Mouse (Mus musculus) MEL (cell line): Measurements from ENCODE around the gene Abhd8. TPM values are rescaled to one million over a fixed set of nuclear protein-coding genes. Genes with fewer than 3 reads are reported as not detected.

Experiments used
- DNase-seq: peaks from one replicate; pipeline ENCODE4 v3.0.0; 2011; ENCODE audit warnings: low read depth, low spot score
- H3K27ac ChIP-seq: 2 replicates; pipeline ENCODE4 v1.5.1; 2012; ENCODE audit warnings: low read depth, mild to moderate bottlenecking, control low read depth, low read length, moderate library complexity; ENCODE audit not compliant: control insufficient read depth
- H3K27me3 ChIP-seq, 2 experiments: fragments of 150-350 bp in 1 of 2; sonication (generic) in 1 of 2; 2 replicates each; pipeline ENCODE4 v1.6.1; 2012; ENCODE audit warnings: low read length in 2 of 2, mild to moderate bottlenecking in 2 of 2, improper control_type of control experiment in 1 of 2, moderate library complexity in 1 of 2; ENCODE audit not compliant: insufficient read depth in 2 of 2, control insufficient read depth in 1 of 2
- H3K36me3 ChIP-seq, 2 experiments: 2 replicates each; pipeline ENCODE4 v1.6.1; 2012 to 2014; ENCODE audit warnings: low read length in 2 of 2, improper control_type of control experiment in 1 of 2, inconsistent platforms in 1 of 2, mild to moderate bottlenecking in 1 of 2; ENCODE audit not compliant: insufficient read depth in 2 of 2, control insufficient read depth in 1 of 2
- H3K4me1 ChIP-seq, 2 experiments: fragments of 150-350 bp in 1 of 2; sonication (generic) in 1 of 2; 2 replicates each; pipeline ENCODE4 v1.6.1; 2012; ENCODE audit warnings: low read length in 2 of 2, improper control_type of control experiment in 1 of 2, mild to moderate bottlenecking in 1 of 2; ENCODE audit not compliant: insufficient read depth in 2 of 2, control insufficient read depth in 1 of 2
- H3K4me3 ChIP-seq, 2 experiments: fragments of 150-350 bp in 1 of 2; sonication (generic) in 1 of 2; 2 replicates each; pipeline ENCODE4 v1.5.1; 2012; ENCODE audit warnings: low read depth in 2 of 2, low read length in 2 of 2, mild to moderate bottlenecking in 2 of 2, moderate library complexity in 2 of 2, control low read depth in 1 of 2, improper control_type of control experiment in 1 of 2; ENCODE audit not compliant: control insufficient read depth in 1 of 2, insufficient read depth in 1 of 2
- H3K79me2 ChIP-seq: 2 replicates; pipeline ENCODE4 v1.6.1; 2012; ENCODE audit warnings: mild to moderate bottlenecking, low read length, moderate library complexity; ENCODE audit not compliant: control insufficient read depth, poor library complexity, insufficient read depth
- H3K9ac ChIP-seq: 2 replicates; pipeline ENCODE4 v1.6.1; 2012; ENCODE audit warnings: low read depth, mild to moderate bottlenecking, control low read depth, low read length, moderate library complexity; ENCODE audit not compliant: control insufficient read depth, poor library complexity, severe bottlenecking
- H3K9me3 ChIP-seq: fragments of 150-350 bp; sonication (generic); replicated peaks from 2 replicates; pipeline ENCODE4 v1.6.1; 2012; ENCODE audit warnings: mild to moderate bottlenecking, low read length, improper control_type of control experiment, moderate library complexity; ENCODE audit not compliant: insufficient read depth
- BHLHE40 ChIP-seq: IDR thresholded peaks from 2 replicates; pipeline ENCODE4 v1.6.1; 2012; ENCODE audit warnings: low read depth, mild to moderate bottlenecking, inconsistent platforms, low read length, improper control_type of control experiment, borderline replicate concordance
- CTCF ChIP-seq, 3 experiments: IDR thresholded peaks in 2 of 3; conservative IDR thresholded peaks in 1 of 3; 2 replicates each; pipeline ENCODE4 v1.5.1; 2011 to 2012; ENCODE audit warnings: low read length in 3 of 3, low read depth in 2 of 3, mild to moderate bottlenecking in 2 of 3, improper control_type of control experiment in 1 of 3, inconsistent platforms in 1 of 3, mixed read lengths in 1 of 3, moderate library complexity in 1 of 3; ENCODE audit not compliant: control insufficient read depth in 1 of 3, insufficient read depth in 1 of 3, poor library complexity in 1 of 3, severe bottlenecking in 1 of 3
- E2F4 ChIP-seq: IDR thresholded peaks from 2 replicates; pipeline ENCODE4 v1.6.1; 2011; ENCODE audit warnings: low read depth, low read length, improper control_type of control experiment, borderline replicate concordance
- ELF1 ChIP-seq: IDR thresholded peaks from 2 replicates; pipeline ENCODE4 v1.6.1; 2014; ENCODE audit warnings: low read depth, mild to moderate bottlenecking, inconsistent platforms, low read length, improper control_type of control experiment, moderate library complexity
- ETS1 ChIP-seq: IDR thresholded peaks from 2 replicates; pipeline ENCODE4 v1.6.1; 2012; ENCODE audit warnings: low read depth, mild to moderate bottlenecking, inconsistent platforms, low read length, improper control_type of control experiment, moderate library complexity
- GABPA ChIP-seq: IDR thresholded peaks from 2 replicates; pipeline ENCODE4 v1.6.1; 2012; ENCODE audit warnings: low read depth, mild to moderate bottlenecking, inconsistent platforms, low read length, improper control_type of control experiment, moderate library complexity
- GATA1 ChIP-seq: IDR thresholded peaks from 2 replicates; pipeline ENCODE4 v1.6.1; 2011; ENCODE audit warnings: low read depth, low read length, improper control_type of control experiment
- HCFC1 ChIP-seq: IDR thresholded peaks from 2 replicates; pipeline ENCODE4 v1.6.1; 2012; ENCODE audit warnings: low read depth, mild to moderate bottlenecking, inconsistent platforms, low read length, improper control_type of control experiment, moderate library complexity
- JUND ChIP-seq: IDR thresholded peaks from 2 replicates; pipeline ENCODE4 v1.6.1; 2011; ENCODE audit warnings: low read depth, mild to moderate bottlenecking, improper control_type of control experiment, low read length
- KAT2A ChIP-seq: conservative IDR thresholded peaks from 2 replicates; pipeline ENCODE4 v1.6.1; 2012; ENCODE audit warnings: low read depth, low read length, improper control_type of control experiment, inconsistent platforms
- MAX ChIP-seq: IDR thresholded peaks from 2 replicates; pipeline ENCODE4 v1.6.1; 2011; ENCODE audit warnings: low read length, improper control_type of control experiment
- MAZ ChIP-seq: IDR thresholded peaks from 2 replicates; pipeline ENCODE4 v1.6.1; 2012; ENCODE audit warnings: low read depth, mild to moderate bottlenecking, inconsistent platforms, low read length, improper control_type of control experiment
- MEF2A ChIP-seq: IDR thresholded peaks from 2 replicates; pipeline ENCODE4 v1.6.1; 2014; ENCODE audit warnings: low read depth, mild to moderate bottlenecking, inconsistent platforms, low read length, improper control_type of control experiment; ENCODE audit not compliant: poor library complexity, insufficient replicate concordance, severe bottlenecking; ENCODE audit errors: extremely low read depth
- MYB ChIP-seq: IDR thresholded peaks from 2 replicates; pipeline ENCODE4 v1.6.1; 2011; ENCODE audit warnings: mild to moderate bottlenecking, low read depth, low read length, improper control_type of control experiment
- NRF1 ChIP-seq: IDR thresholded peaks from 2 replicates; pipeline ENCODE4 v1.6.1; 2014; ENCODE audit warnings: low read depth, mild to moderate bottlenecking, inconsistent platforms, low read length, improper control_type of control experiment, moderate library complexity; ENCODE audit not compliant: poor library complexity, insufficient read depth, severe bottlenecking
- POLR2A ChIP-seq, 2 experiments: IDR thresholded peaks; 2 replicates each; pipeline ENCODE4 v1.6.1; 2011 to 2012; ENCODE audit warnings: low read length in 2 of 2, mild to moderate bottlenecking in 2 of 2, control low read depth in 1 of 2, improper control_type of control experiment in 1 of 2, low read depth in 1 of 2, moderate library complexity in 1 of 2; ENCODE audit not compliant: control insufficient read depth in 1 of 2, insufficient read depth in 1 of 2, poor library complexity in 1 of 2
- POLR2AphosphoS2 ChIP-seq: IDR thresholded peaks from 2 replicates; pipeline ENCODE4 v1.6.1; 2011; ENCODE audit warnings: low read length, improper control_type of control experiment
- RCOR1 ChIP-seq: IDR thresholded peaks from 2 replicates; pipeline ENCODE4 v1.6.1; 2012; ENCODE audit warnings: low read depth, mild to moderate bottlenecking, inconsistent platforms, low read length, improper control_type of control experiment
- SMC3 ChIP-seq: IDR thresholded peaks from 2 replicates; pipeline ENCODE4 v1.6.1; 2011; ENCODE audit warnings: low read depth, low read length, improper control_type of control experiment
- TAL1 ChIP-seq: IDR thresholded peaks from 2 replicates; pipeline ENCODE4 v1.6.1; 2012; ENCODE audit warnings: mild to moderate bottlenecking, inconsistent platforms, low read length, moderate library complexity, mixed read lengths
- TCF12 ChIP-seq: IDR thresholded peaks from 2 replicates; pipeline ENCODE4 v1.6.1; 2014; ENCODE audit warnings: low read depth, mild to moderate bottlenecking, inconsistent platforms, low read length, improper control_type of control experiment, moderate library complexity
- UBTF ChIP-seq: IDR thresholded peaks from 2 replicates; pipeline ENCODE4 v1.6.1; 2012; ENCODE audit warnings: low read depth, mild to moderate bottlenecking, inconsistent platforms, low read length, improper control_type of control experiment, moderate library complexity, borderline replicate concordance; ENCODE audit not compliant: insufficient read depth
- USF2 ChIP-seq, 2 experiments: IDR thresholded peaks; 2 replicates each; pipeline ENCODE4 v1.6.1; 2011 to 2012; ENCODE audit warnings: improper control_type of control experiment in 2 of 2, low read length in 2 of 2, borderline replicate concordance in 1 of 2, inconsistent platforms in 1 of 2, low read depth in 1 of 2, mild to moderate bottlenecking in 1 of 2; ENCODE audit not compliant: insufficient read depth in 1 of 2
- ZKSCAN1 ChIP-seq: IDR thresholded peaks from 2 replicates; pipeline ENCODE4 v1.6.1; 2012; ENCODE audit warnings: low read depth, mild to moderate bottlenecking, inconsistent platforms, low read length, improper control_type of control experiment, moderate library complexity
- ZMIZ1 ChIP-seq: IDR thresholded peaks from 2 replicates; pipeline ENCODE4 v1.6.1; 2012; ENCODE audit warnings: low read depth, mild to moderate bottlenecking, inconsistent platforms, low read length, improper control_type of control experiment, moderate library complexity
- ZNF384 ChIP-seq: IDR thresholded peaks from 2 replicates; pipeline ENCODE4 v1.6.1; 2012; ENCODE audit warnings: low read depth, mild to moderate bottlenecking, inconsistent platforms, low read length, improper control_type of control experiment
- polyA plus RNA-seq, 2 experiments: library from polyadenylated mRNA; stranded (reverse) in 1 of 2; unstranded in 1 of 2; fragments of >175 nt in 1 of 2; fragments of >200 nt in 1 of 2; gene quantifications; 2 replicates each; pipeline versions ENCODE4 v1.2.1 to v1.2.4; 2012; ENCODE audit warnings: low replicate concordance in 2 of 2, low read depth in 1 of 2; ENCODE audit not compliant: insufficient read length in 2 of 2, insufficient read depth in 1 of 2, missing spikeins in 1 of 2
- total RNA-seq: library from RNA; depleted of rRNA; stranded (reverse); fragments of 300-350 nt; gene quantifications from 2 replicates; pipeline ENCODE4 v1.2.3, GENCODE M21; 2012

The Abhd8 gene
- total and polyA plus RNA-seq, 3 experiments = 28.5 to 39.2 TPM; not detected in 1

DNA sequence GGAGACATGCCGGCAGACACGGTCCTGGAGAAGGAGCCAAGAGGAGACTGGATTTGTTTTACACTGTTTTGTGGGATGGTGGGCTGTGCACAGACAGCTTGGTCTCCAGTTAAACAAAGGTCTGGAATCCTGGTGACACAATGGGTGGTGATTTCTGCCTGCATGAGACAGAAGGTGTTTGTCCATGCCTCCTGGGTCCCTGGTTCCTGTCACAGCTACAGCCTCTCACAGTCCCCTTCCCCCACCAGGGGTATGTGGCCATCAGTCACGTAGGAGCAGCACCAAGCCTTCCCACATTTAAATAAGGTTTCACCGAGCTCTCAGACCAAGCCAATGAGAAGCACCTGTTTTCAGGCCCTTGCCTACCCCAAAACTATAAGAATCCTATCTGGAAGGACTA is 12.1 kb downstream of the Abhd8 start:
- H3K9me3 ChIP-seq = no peaks in the 10 kb centered on the region
- no peak overlapping the region for H3K27ac ChIP-seq
- no peak overlapping the region for H3K4me3 ChIP-seq
- H3K27me3 ChIP-seq = peaks cover 0 to 1% of the 10 kb centered on the region in 2 experiments; a peak in 2 of 4 replicates
- H3K9ac ChIP-seq = no peak overlapping the region
- no peaks in the 10 kb centered on the region for H3K4me1 ChIP-seq
- no peaks in the 10 kb centered on the region for H3K36me3 ChIP-seq
- TF ChIP-seq TAL1 (no peak), ETS1 (no peak), ZNF384 (no peak), NRF1 (no peak), TCF12 (no peak), JUND (no peak), USF2 (IDR thresholded peaks at IDR 0.05; ENCODE audit: borderline replicate concordance in 1 of 2, insufficient read depth in 1 of 2, low read depth in 1 of 2, low read length in 2 of 2) (no peak)
- TF ChIP-seq, all 39 proteins: peak for 0
- no peaks in the 10 kb centered on the region for H3K79me2 ChIP-seq
- DNase-seq = no peak

DNA sequence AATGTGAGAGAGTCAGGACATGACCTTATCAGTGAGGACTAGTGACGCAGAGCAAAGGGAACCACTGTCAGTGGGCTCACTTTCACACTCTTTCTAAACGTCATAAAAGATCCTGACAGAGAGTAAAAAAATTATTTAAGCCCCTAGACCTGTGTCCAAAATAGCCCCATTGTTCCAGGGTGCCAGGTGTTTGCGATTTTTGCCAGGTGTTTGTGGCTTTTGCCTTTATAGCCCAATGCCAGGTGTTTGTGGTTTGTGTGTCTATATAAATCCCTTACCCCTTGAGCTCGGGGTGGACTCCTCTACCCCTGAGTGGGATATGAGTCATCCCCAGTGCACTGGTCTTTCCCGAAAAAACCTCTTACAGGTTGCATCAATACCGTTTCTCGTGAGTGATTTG is 18.4 kb downstream of the Abhd8 start:
- H3K36me3 ChIP-seq = no peaks in the 10 kb centered on the region

DNA sequence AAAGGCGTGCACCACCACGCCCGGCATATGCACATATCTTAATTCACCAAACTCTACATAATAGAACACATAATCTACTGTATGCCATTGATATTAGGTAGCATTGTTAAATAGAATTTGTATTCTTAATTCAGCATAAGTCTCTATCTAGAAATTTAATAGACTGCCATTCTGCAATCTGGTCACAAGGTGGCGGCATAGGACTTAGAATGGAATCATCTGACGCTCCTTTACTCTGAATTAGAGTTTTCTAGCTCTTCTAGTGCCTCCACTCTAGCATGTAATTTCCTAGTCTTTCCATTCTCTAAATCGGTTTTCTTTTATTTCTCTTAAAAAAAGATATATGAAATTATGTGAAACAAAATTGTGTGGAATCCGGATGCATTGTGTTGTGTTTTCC is 22.1 kb downstream of the Abhd8 start:
- Histone ChIP-seq H3K79me2 (no peaks in the 10 kb centered on the region), H3K9me3 (no peaks in the 10 kb centered on the region), H3K36me3 (no peaks in the 10 kb centered on the region), H3K27ac (no peak overlapping the region), H3K4me3 (no peak overlapping the region), H3K4me1 (no peaks in the 10 kb centered on the region), H3K9ac (no peak overlapping the region), H3K27me3 (peaks cover 3 to 9% of the 10 kb centered on the region in 2 experiments; a peak in 3 of 4 replicates)
- DNase-seq = peak; percentile 81
- TF ChIP-seq MEF2A (no peak), BHLHE40 (no peak), UBTF (no peak), RCOR1 (no peak), USF2 (IDR thresholded peaks at IDR 0.05; ENCODE audit: borderline replicate concordance in 1 of 2, insufficient read depth in 1 of 2, low read depth in 1 of 2, low read length in 2 of 2) (no peak), GATA1 (no peak), MYB (no peak), CTCF (IDR thresholded peaks at IDR 0.05 in 2 of 3, conservative IDR thresholded peaks at IDR 0.05 in 1 of 3; ENCODE audit: control insufficient read depth in 1 of 3, insufficient read depth in 1 of 3, low read depth in 2 of 3, low read length in 3 of 3, poor library complexity in 1 of 3, severe bottlenecking in 1 of 3) (peak; percentile 38 to 96 (median 45); a peak in 5 of 6 replicates), ZMIZ1 (no peak), ZKSCAN1 (no peak), JUND (no peak), MAZ (no peak), HCFC1 (no peak), GABPA (no peak), KAT2A (no peak), TCF12 (no peak)

More for the DNA sequence above, 18.4 kb downstream of the Abhd8 start:
- TF ChIP-seq POLR2AphosphoS2 (no peak), TCF12 (no peak), USF2 (IDR thresholded peaks at IDR 0.05; ENCODE audit: borderline replicate concordance in 1 of 2, insufficient read depth in 1 of 2, low read depth in 1 of 2, low read length in 2 of 2) (no peak), KAT2A (no peak), MAX (no peak), ELF1 (no peak), POLR2A (IDR thresholded peaks at IDR 0.05; ENCODE audit: control insufficient read depth in 1 of 2, insufficient read depth in 1 of 2, low read depth in 1 of 2, low read length in 2 of 2, poor library complexity in 1 of 2) (no peak), BHLHE40 (no peak), UBTF (no peak), E2F4 (no peak), SMC3 (no peak), HCFC1 (no peak)
- H3K9me3 ChIP-seq = no peaks in the 10 kb centered on the region
- no peaks in the 10 kb centered on the region for H3K4me1 ChIP-seq
- H3K27ac ChIP-seq = no peak overlapping the region
- H3K79me2 ChIP-seq = no peaks in the 10 kb centered on the region
- peaks cover 0 to 10% of the 10 kb centered on the region in 2 experiments; a peak in 2 of 4 replicates for H3K27me3 ChIP-seq
- no peak overlapping the region for H3K9ac ChIP-seq
- DNase-seq = no peak
- no peak overlapping the region for H3K4me3 ChIP-seq
